Mouse (Mus musculus) myocyte (in vitro differentiated cells): ENCODE results near the gene Tmem151b.

Experiments used
- E2F4 ChIP-seq: IDR thresholded peaks from one replicate; pipeline ENCODE4 v1.6.1; 2011; ENCODE audit warnings: mild to moderate bottlenecking, control low read depth, moderate library complexity; ENCODE audit not compliant: insufficient read depth
- MYOG ChIP-seq, 3 experiments: IDR thresholded peaks; one replicate each; pipeline ENCODE4 v1.6.1; 2011; ENCODE audit warnings: control low read depth in 2 of 3, low read depth in 2 of 3, mild to moderate bottlenecking in 2 of 3; ENCODE audit not compliant: insufficient read length in 2 of 3, control insufficient read depth in 1 of 3, insufficient read depth in 1 of 3
- POLR2A ChIP-seq: IDR thresholded peaks from one replicate; pipeline ENCODE4 v1.6.1; 2011; ENCODE audit warnings: low read depth, mild to moderate bottlenecking, control low read depth, moderate library complexity; ENCODE audit not compliant: insufficient read length
- USF1 ChIP-seq: IDR thresholded peaks from one replicate; pipeline ENCODE4 v1.6.1; 2011; ENCODE audit warnings: low read depth, mild to moderate bottlenecking, control low read depth, moderate library complexity

DNA sequence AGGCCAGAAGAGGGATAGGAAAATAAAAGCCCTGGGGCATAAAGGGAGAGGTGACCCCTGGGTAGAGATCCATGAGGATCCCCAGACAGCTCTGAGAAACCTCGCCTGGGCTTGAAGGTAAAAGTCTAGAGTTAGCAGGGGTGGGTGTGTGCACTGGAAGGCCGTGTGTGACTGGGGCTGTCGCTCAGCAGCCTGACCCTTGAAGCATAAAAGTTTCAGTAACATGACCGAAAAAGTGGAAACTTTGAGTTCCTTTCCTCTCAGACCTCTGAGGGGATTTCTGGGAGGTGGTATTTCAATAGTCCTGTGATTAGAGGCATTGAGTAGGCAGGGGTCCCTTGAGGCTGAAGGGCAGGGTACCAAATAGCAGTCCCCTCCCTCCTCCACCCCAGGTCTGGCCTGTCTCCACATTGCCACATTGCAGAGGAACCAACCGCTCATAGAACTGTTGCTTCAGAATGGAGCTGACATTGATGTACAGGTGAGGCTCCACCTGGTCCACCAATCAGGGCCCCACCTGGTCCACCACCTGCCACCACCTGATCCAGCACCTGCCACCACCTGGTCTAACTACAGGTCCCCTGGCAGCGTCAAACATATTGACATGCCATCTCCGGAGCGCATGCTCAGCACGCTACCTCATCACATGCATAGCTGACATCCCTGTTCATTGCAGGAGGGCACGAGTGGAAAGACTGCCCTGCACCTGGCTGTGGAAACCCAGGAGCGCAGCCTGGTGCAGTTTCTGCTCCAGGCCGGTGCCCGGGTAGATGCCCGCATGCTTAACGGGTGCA, 10.5 kb upstream of the Tmem151b start:
- TF ChIP-seq POLR2A (no peak), E2F4 (no peak), MYOG (IDR thresholded peaks at IDR 0.05; ENCODE audit: control insufficient read depth in 1 of 3, insufficient read depth in 1 of 3, insufficient read length in 2 of 3, low read depth in 2 of 3) (no peak), USF1 (no peak)
